Mouse (Mus musculus) G1E (cell line): ENCODE data around the gene Ccnt2. TPM values are rescaled to one million over a fixed set of nuclear protein-coding genes. Genes with fewer than 3 reads are reported as not detected.
A peak's percentile ranks its signal among the peaks of the same experiment; 100 is the strongest.

Experiments
- ATAC-seq: 2 replicates; pipeline ENCODE4 v1.8.0; 2016; ENCODE audit warnings: mild to moderate bottlenecking; ENCODE audit not compliant: insufficient number of reproducible peaks, poor library complexity, low FRiP score, severe bottlenecking; ENCODE audit errors: extremely low read depth
- DNase-seq: peaks from one replicate; pipeline ENCODE4 v3.0.0; 2012; ENCODE audit warnings: low spot score
- H3K27me3 ChIP-seq: 2 replicates; pipeline ENCODE4 v1.6.1; 2012; ENCODE audit warnings: mild to moderate bottlenecking, low read length, inconsistent platforms; ENCODE audit not compliant: insufficient read depth
- H3K36me3 ChIP-seq: replicated peaks from 2 replicates; pipeline ENCODE3; 2012; ENCODE audit warnings: mild to moderate bottlenecking, inconsistent platforms
- H3K4me1 ChIP-seq: 2 replicates; pipeline ENCODE4 v1.6.1; 2012; ENCODE audit warnings: low read depth, low read length, inconsistent platforms, mixed read lengths; ENCODE audit not compliant: insufficient read depth
- H3K4me3 ChIP-seq: 2 replicates; pipeline ENCODE4 v1.5.1; 2012; ENCODE audit warnings: low read depth, mild to moderate bottlenecking, inconsistent platforms, low read length, moderate library complexity, mixed read lengths
- H3K9me3 ChIP-seq: replicated peaks from 2 replicates; pipeline ENCODE4 v1.6.1; 2012; ENCODE audit warnings: inconsistent platforms
- CTCF ChIP-seq: IDR thresholded peaks from 2 replicates; pipeline ENCODE4 v1.5.1; 2012; ENCODE audit warnings: low read depth, low read length, inconsistent platforms, mixed read lengths
- GATA1 ChIP-seq: IDR thresholded peaks from 2 replicates; pipeline ENCODE4 v1.6.1; 2012; ENCODE audit warnings: borderline replicate concordance, low read length, inconsistent platforms, mixed read lengths
- GATA2 ChIP-seq: IDR thresholded peaks from 2 replicates; pipeline ENCODE4 v1.6.1; 2012; ENCODE audit warnings: low read depth, low read length, inconsistent platforms, borderline replicate concordance
- POLR2AphosphoS5 ChIP-seq: IDR thresholded peaks from 2 replicates; pipeline ENCODE4 v1.6.1; 2012; ENCODE audit warnings: low read depth, low read length, inconsistent platforms; ENCODE audit not compliant: insufficient replicate concordance
- TAL1 ChIP-seq: conservative IDR thresholded peaks from 2 replicates; pipeline ENCODE4 v1.6.1; 2012; ENCODE audit warnings: low read depth, low read length, inconsistent platforms, mixed read lengths
- polyA plus RNA-seq: library from polyadenylated mRNA; stranded (reverse); fragments of >175 nt; gene quantifications from 2 replicates; pipeline ENCODE4 v1.2.3, GENCODE M21; 2012
- total RNA-seq, 2 experiments: library from RNA; stranded (forward) in 1 of 2; stranded (reverse) in 1 of 2; fragments of 200-1000 nt in 1 of 2; fragments of >200 nt in 1 of 2; fragmentation: Nextera tagmentation in 1 of 2; gene quantifications; 2 replicates each; pipeline ENCODE4 v1.2.3; 2014 to 2017

The Ccnt2 gene
- total and polyA plus RNA-seq, 3 experiments = 16.8 to 168 (median 99.2) TPM

GRCm38 (mm10) chr1:127773198-127773802 is 664 bp upstream of the Ccnt2 start:
- TF ChIP-seq CTCF (no peak), TAL1 (no peak), POLR2AphosphoS5 (no peak), GATA1 (no peak), GATA2 (no peak)
- H3K27me3 ChIP-seq = no peaks in the 10 kb centered on the region
- peaks cover 27% of the 10 kb centered on the region for H3K36me3 ChIP-seq
- peak overlapping the region; percentile 91 for H3K4me3 ChIP-seq
- H3K9me3 ChIP-seq = no peaks in the 10 kb centered on the region
- H3K4me1 ChIP-seq = peaks cover 35% of the 10 kb centered on the region
- ATAC-seq (peak; percentile 5; the same call in 1 of the 2 replicates), DNase-seq (no peak)

GRCm38 (mm10) chr1:127774501-127774880 is 527 bp downstream of the Ccnt2 start:
- H3K4me3 ChIP-seq = peak overlapping the region; percentile 91
- DNase-seq (peak; percentile 26), ATAC-seq (no peak)
- H3K4me1 ChIP-seq = peaks cover 46% of the 10 kb centered on the region
- no peak for TF ChIP-seq GATA1
- TF ChIP-seq POLR2AphosphoS5 = no peak
- TF ChIP-seq TAL1 = no peak
- no peak for TF ChIP-seq GATA2
- H3K9me3 ChIP-seq = no peaks in the 10 kb centered on the region
- H3K36me3 ChIP-seq = peaks cover 38% of the 10 kb centered on the region
- H3K27me3 ChIP-seq = no peaks in the 10 kb centered on the region

GRCm38 (mm10) chr1:127775206-127775720 is 1.3 kb downstream of the Ccnt2 start:
- no peak for DNase-seq
- Histone ChIP-seq H3K4me1 (peaks cover 54% of the 10 kb centered on the region), H3K27me3 (no peaks in the 10 kb centered on the region), H3K36me3 (peaks cover 41% of the 10 kb centered on the region), H3K4me3 (peak overlapping the region; percentile 91), H3K9me3 (no peaks in the 10 kb centered on the region)
- TF ChIP-seq GATA2 (no peak), TAL1 (no peak), POLR2AphosphoS5 (no peak), GATA1 (no peak), CTCF (no peak)
- ATAC-seq = no peak

- no peaks in the 10 kb centered on the region for H3K27me3 ChIP-seq
- peaks cover 42% of the 10 kb centered on the region for H3K36me3 ChIP-seq
- TF ChIP-seq CTCF (no peak), TAL1 (no peak), GATA2 (no peak), GATA1 (no peak), POLR2AphosphoS5 (no peak)
- H3K9me3 ChIP-seq = no peaks in the 10 kb centered on the region
- peak overlapping the region; percentile 58; the same call in 1 of the 2 replicates for H3K4me3 ChIP-seq
- no peak for ATAC-seq
- H3K4me1 ChIP-seq = peaks cover 61% of the 10 kb centered on the region
- DNase-seq = no peak
These were observed 2.3 kb downstream of the Ccnt2 start for GRCm38 (mm10) chr1:127776246-127776645.

DNA sequence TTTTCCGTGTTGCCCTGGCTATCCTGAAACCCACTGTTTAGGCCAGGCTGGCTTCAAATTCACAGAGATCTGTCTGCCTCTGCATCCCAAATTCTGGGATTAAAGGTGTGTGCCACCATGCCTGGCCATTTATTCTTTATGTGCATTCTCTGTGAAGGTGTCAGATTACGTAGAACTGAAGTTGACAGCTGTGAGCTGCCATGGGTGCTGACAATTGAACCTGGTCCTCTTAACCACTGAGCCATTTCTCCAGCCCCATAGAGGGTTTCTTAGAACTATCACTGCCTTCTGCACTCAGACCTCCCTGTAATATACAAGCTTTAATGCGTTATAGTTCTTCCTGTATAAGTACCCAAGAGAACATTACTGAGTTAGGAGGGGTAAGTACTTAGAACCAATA is 4.6 kb downstream of the Ccnt2 start:
- Histone ChIP-seq H3K27me3 (no peaks in the 10 kb centered on the region), H3K9me3 (no peaks in the 10 kb centered on the region), H3K36me3 (peaks cover 54% of the 10 kb centered on the region), H3K4me3 (no peak overlapping the region; the same call in 1 of the 2 replicates), H3K4me1 (peaks cover 67% of the 10 kb centered on the region)
- DNase-seq (no peak), ATAC-seq (no peak)
- TF ChIP-seq GATA2 (no peak), CTCF (no peak), POLR2AphosphoS5 (no peak), GATA1 (no peak)

- 0 out of 2 replicates have a peak, but pooled peaks have one; percentile 9 for ATAC-seq
These were observed 6.2 kb downstream of the Ccnt2 start for GRCm38 (mm10) chr1:127780142-127780541.

More at GRCm38 (mm10) chr1:127780142-127780541, 6.2 kb downstream of the Ccnt2 start:
- no peaks in the 10 kb centered on the region for H3K27me3 ChIP-seq
- H3K9me3 ChIP-seq = no peaks in the 10 kb centered on the region
- H3K4me1 ChIP-seq = peaks cover 77% of the 10 kb centered on the region
- no peak for DNase-seq
- peak overlapping the region; percentile 18; the same call in 1 of the 2 replicates for H3K4me3 ChIP-seq
- H3K36me3 ChIP-seq = peaks cover 64% of the 10 kb centered on the region
- TF ChIP-seq TAL1 (no peak), POLR2AphosphoS5 (no peak), GATA1 (no peak), GATA2 (no peak), CTCF (no peak)
